Mouse (Mus musculus) heart, postnatal 0 days (tissue): ENCODE measurements around the gene Afap1. TPM values are rescaled to one million over a fixed set of nuclear protein-coding genes. Genes with fewer than 3 reads are reported as not detected.

Source experiments
- ATAC-seq: fragments of 200-750 bp; cut with Nextera tagmentation; 2 replicates; pipeline ENCODE4 v1.8.0; 2017; ENCODE audit warnings: low read depth, moderate number of reproducible peaks, moderate library complexity; ENCODE audit not compliant: insufficient read depth
- DNase-seq: peaks from one replicate; pipeline ENCODE4 v3.0.0-alpha.2; 2016; ENCODE audit warnings: low spot score
- H3K27ac ChIP-seq: fragments of 300-500 bp; sonication (generic); 2 replicates; pipeline ENCODE4 v1.5.1; 2014; ENCODE audit warnings: low read depth, mild to moderate bottlenecking
- H3K27me3 ChIP-seq: fragments of 300-500 bp; sonication (generic); 2 replicates; pipeline ENCODE4 v1.6.1; 2014; ENCODE audit warnings: low read length, mixed read lengths; ENCODE audit not compliant: control insufficient read depth, insufficient read depth
- H3K36me3 ChIP-seq: fragments of 300-500 bp; sonication (generic); replicated peaks from 2 replicates; pipeline ENCODE4 v1.6.1; 2014; ENCODE audit warnings: low read length, mixed read lengths; ENCODE audit not compliant: control insufficient read depth, insufficient read depth
- H3K4me1 ChIP-seq: fragments of 300-500 bp; sonication (generic); 2 replicates; pipeline ENCODE4 v1.6.1; 2014; ENCODE audit warnings: antibody characterized with exemption; ENCODE audit not compliant: control insufficient read depth, insufficient read depth
- H3K4me2 ChIP-seq: fragments of 300-500 bp; sonication (generic); 2 replicates; pipeline ENCODE4 v1.6.1; 2014; ENCODE audit warnings: low read depth, mild to moderate bottlenecking, low read length, moderate library complexity
- H3K4me3 ChIP-seq: fragments of 300-500 bp; sonication (generic); 2 replicates; pipeline ENCODE4 v1.5.1; 2014; ENCODE audit warnings: low read depth, low read length
- H3K9ac ChIP-seq: fragments of 300-500 bp; sonication (generic); replicated peaks from 2 replicates; pipeline ENCODE4 v1.6.1; 2014; ENCODE audit warnings: low read depth, low read length, mixed read lengths
- H3K9me3 ChIP-seq: fragments of 300-500 bp; sonication (generic); replicated peaks from 2 replicates; pipeline ENCODE4 v1.6.1; 2016; ENCODE audit warnings: low read length; ENCODE audit not compliant: control insufficient read depth
- CTCF ChIP-seq: IDR thresholded peaks from 2 replicates; pipeline ENCODE4 v1.5.1; 2016; ENCODE audit warnings: antibody characterized with exemption, control low read depth, low read depth
- EP300 ChIP-seq: IDR thresholded peaks from 2 replicates; pipeline ENCODE4 v1.6.1; 2016; ENCODE audit warnings: antibody characterized with exemption, low read depth
- whole genome bisulfite sequencing: fragments of 180-500 bp; shearing (Covaris S2); extraction: QIAGEN DNeasy Blood & Tissue Kit; methylation state at CpG from one replicate; pipeline ENCODE4 v1.1.7; 2014; 5-methylcytosine and 5-hydroxymethylcytosine counted together
- polyA plus RNA-seq: library from polyadenylated mRNA; unstranded; fragments of >200 nt; fragmentation: Nextera tagmentation; extraction: Ambion mirVana; gene quantifications from 2 replicates; pipeline ENCODE4 v1.2.1, GENCODE M21; 2015
- total RNA-seq: library from RNA; depleted of rRNA; stranded (reverse); fragments of >200 nt; gene quantifications from 2 replicates; pipeline ENCODE4 v1.2.3, GENCODE M21; 2014; ENCODE audit warnings: low replicate concordance

The Afap1 gene
- total and polyA plus RNA-seq, 2 experiments from 2014 or later = 14.9 to 30.3 TPM

DNA sequence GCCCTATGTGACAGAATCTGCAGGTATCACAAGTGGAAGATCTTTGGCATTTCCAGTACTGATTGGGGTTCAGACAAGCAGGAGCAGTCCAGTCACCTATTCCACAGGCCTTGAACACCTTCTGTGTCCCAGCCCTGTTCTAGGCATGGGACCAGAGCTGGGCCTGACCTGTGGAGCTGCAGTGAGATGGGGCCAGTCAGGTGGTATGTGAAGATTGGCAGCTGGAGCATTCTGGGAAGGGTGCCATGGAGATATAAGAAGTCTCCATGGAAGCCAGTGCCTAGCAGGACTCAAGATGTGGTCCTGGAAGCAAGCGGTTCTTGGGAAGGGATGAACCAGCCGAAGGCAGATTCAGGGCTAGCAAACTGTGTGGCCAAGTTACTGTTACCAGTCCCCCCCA is 31.7 kb upstream of the Afap1 start:
- Histone ChIP-seq H3K4me2 (no peak overlapping the region), H3K9me3 (no peaks in the 10 kb centered on the region), H3K4me3 (no peak overlapping the region), H3K4me1 (no peaks in the 10 kb centered on the region), H3K27me3 (no peaks in the 10 kb centered on the region), H3K36me3 (no peaks in the 10 kb centered on the region), H3K9ac (no peak overlapping the region), H3K27ac (no peak overlapping the region)
- WGBS = 77% methylated on average over 2 of the region's 2 CpGs
- TF ChIP-seq CTCF = no peak
- no peak for TF ChIP-seq EP300
- ATAC-seq = no peak
- DNase-seq = no peak

DNA sequence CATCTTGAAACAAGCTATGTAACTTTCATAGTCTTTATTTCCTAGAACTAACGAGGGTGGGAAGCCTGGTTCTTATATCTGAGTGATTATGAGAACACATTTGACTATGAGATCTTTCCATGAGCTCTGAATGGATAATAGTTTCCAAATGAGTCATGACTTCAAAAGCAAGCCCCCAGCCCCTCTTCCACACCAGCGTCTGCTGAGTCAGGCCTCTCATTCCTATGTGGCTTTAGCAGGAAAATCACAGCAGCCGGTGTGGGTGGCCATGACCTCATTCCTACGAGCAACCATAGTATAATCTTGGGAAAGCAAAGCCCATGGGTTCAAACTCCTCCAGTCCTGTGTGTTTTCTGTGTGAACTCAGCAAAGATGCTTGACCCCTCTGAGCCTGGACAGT is 23.1 kb upstream of the Afap1 start:
- 67% methylated on average over 4 of the region's 4 CpGs for WGBS
- H3K9me3 ChIP-seq = no peaks in the 10 kb centered on the region
- ATAC-seq (no peak), DNase-seq (no peak)
- H3K27me3 ChIP-seq = no peaks in the 10 kb centered on the region
- H3K9ac ChIP-seq = no peak overlapping the region
- no peak overlapping the region for H3K4me3 ChIP-seq
- no peak overlapping the region for H3K27ac ChIP-seq
- no peak overlapping the region for H3K4me2 ChIP-seq
- no peaks in the 10 kb centered on the region for H3K36me3 ChIP-seq
- peaks cover 7% of the 10 kb centered on the region for H3K4me1 ChIP-seq
- TF ChIP-seq EP300 (no peak), CTCF (no peak)

DNA sequence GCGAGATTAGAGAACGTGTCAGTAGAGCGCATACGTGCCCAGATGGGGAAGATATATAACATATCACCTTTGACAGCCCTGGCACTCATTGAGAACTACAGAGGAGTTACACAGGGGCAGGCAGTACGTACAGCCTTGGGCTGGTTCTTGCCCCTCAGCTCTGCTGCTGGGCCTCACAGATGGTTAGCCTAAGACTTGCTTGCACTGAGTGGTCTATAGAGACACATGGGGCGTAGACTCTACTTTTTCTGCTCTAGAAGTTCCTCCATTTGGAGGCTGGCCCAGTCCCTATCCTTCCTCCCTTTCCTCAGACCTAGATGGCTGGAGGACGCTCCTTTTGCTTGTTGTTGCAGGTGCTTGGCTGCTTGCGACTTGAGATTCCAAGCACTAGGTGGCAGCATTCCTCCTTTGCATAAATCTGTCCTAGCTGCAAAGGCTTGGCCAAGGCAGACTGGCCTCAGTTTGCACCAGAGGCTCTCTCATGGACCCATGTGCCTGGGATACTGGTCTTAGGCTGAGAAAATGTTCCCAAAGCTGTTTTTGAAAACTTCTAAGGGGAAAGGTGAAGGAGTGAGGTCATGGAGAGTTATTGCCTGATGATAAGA is 22.6 kb upstream of the Afap1 start:
- 52% methylated on average over 8 of the region's 8 CpGs for WGBS
- Histone ChIP-seq H3K27ac (no peak overlapping the region), H3K4me1 (peaks cover 7% of the 10 kb centered on the region), H3K27me3 (no peaks in the 10 kb centered on the region), H3K9me3 (no peaks in the 10 kb centered on the region), H3K9ac (no peak overlapping the region), H3K4me2 (no peak overlapping the region), H3K36me3 (no peaks in the 10 kb centered on the region), H3K4me3 (no peak overlapping the region)
- ATAC-seq (peak; percentile 63), DNase-seq (peak; percentile 63)
- peak; percentile 97 for TF ChIP-seq CTCF
- TF ChIP-seq EP300 = no peak

DNA sequence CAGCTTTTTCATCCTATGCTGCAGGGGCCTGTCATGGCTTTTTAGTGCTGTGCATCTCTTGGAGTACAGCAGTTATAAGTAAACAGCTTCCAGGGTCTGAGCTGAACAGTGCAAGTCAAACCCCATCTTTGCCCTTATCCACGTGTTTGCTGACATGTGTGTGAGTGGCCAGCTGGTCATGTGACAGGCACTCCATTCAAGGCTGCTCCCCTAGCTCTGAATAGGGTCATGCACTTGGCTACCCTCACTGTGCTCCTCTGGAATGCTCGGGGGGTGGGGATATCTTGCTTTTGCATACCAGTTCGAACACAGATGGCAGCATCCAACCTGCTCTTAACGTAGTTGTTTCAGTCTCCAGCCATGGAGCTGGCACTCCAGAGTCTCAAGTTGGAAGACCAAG is 19.7 kb upstream of the Afap1 start:
- TF ChIP-seq EP300 = no peak
- TF ChIP-seq CTCF = no peak

DNA sequence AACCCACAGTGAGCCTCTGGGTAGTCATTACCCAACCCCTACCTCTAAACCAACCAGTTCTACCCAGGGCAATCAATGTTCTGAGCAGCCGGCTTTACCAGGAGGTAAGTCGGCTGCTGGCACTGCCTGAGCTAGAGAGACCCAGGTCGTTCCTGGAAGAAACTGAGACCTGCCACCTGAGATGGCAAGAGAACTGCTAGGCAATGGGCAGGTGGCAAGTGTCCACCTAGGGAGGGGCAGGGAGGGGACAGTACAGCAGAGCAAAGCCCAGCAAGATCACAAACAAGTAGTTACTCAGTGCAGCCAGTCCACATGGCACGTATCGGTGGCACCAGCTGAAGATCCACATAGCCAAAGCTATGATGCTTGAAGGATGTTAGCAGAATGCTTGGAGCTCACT is 16.9 kb upstream of the Afap1 start:
- Histone ChIP-seq H3K9me3 (no peaks in the 10 kb centered on the region), H3K4me1 (peaks cover 15% of the 10 kb centered on the region), H3K4me2 (no peak overlapping the region), H3K27ac (no peak overlapping the region), H3K36me3 (no peaks in the 10 kb centered on the region), H3K4me3 (no peak overlapping the region), H3K9ac (no peak overlapping the region), H3K27me3 (no peaks in the 10 kb centered on the region)
- DNase-seq = no peak
- 92% methylated on average over 5 of the region's 5 CpGs for WGBS
- TF ChIP-seq EP300 = no peak
- no peak for TF ChIP-seq CTCF
- ATAC-seq = no peak

More for the DNA sequence above, 19.7 kb upstream of the Afap1 start:
- H3K4me1 ChIP-seq = peaks cover 15% of the 10 kb centered on the region
- DNase-seq (no peak), ATAC-seq (peak; percentile 54)
- H3K36me3 ChIP-seq = no peaks in the 10 kb centered on the region
- 16% methylated on average over 4 of the region's 4 CpGs for WGBS
- H3K9me3 ChIP-seq = no peaks in the 10 kb centered on the region
- no peak overlapping the region for H3K9ac ChIP-seq
- no peak overlapping the region for H3K4me2 ChIP-seq
- no peak overlapping the region for H3K4me3 ChIP-seq
- H3K27me3 ChIP-seq = no peaks in the 10 kb centered on the region
- H3K27ac ChIP-seq = no peak overlapping the region

DNA sequence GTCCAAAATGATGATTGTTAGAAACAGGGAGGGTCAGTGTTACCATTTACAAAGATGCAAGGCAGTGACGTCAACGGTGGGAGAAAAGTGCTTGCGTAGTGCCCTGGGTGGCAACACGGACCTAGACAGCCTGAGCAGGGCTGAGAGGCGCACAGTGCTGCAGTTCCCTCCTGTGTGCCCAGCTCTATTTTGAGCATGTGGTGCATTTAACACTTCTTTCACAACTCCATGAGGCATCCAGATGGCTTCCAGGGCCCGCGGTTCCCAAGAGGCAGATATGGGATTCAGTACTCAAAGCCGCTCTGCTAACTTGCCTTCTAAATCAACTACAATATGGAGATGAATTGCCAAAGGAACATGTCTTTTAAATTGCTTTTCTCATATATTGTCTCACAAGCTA is 13.9 kb upstream of the Afap1 start:
- Histone ChIP-seq H3K27me3 (no peaks in the 10 kb centered on the region), H3K9ac (no peak overlapping the region), H3K36me3 (no peaks in the 10 kb centered on the region), H3K9me3 (no peaks in the 10 kb centered on the region), H3K27ac (no peak overlapping the region), H3K4me3 (no peak overlapping the region), H3K4me1 (peaks cover 8% of the 10 kb centered on the region; the same call in 1 of the 2 replicates), H3K4me2 (no peak overlapping the region)
- DNase-seq = no peak
- no peak for TF ChIP-seq CTCF
- 53% methylated on average over 8 of the region's 8 CpGs for WGBS
- ATAC-seq = peak; percentile 17; the same call in 1 of the 2 replicates
